Mouse (Mus musculus): ENCODE results near the gene Eif4ebp2. TPM values are rescaled to one million over a fixed set of nuclear protein-coding genes. Genes with fewer than 3 reads are reported as not detected.

Eif4ebp2 gene
- polyA plus RNA-seq, 1 experiment from 2014 or later: 44.1 TPM

- Histone ChIP-seq H3K4me1 (0 out of 2 replicates have a peak, but pooled peaks cover 5% of the 10 kb centered on the region), H3K4me3 (replicated peaks) (no peak overlapping the region), H3K9me3 (replicated peaks) (no peaks in the 10 kb centered on the region), H3K9ac (replicated peaks) (no peak overlapping the region), H3K27ac (replicated peaks) (no peak overlapping the region), H3K36me3 (no peaks in the 10 kb centered on the region), H3K4me2 (no peak overlapping the region), H3K27me3 (replicated peaks) (no peaks in the 10 kb centered on the region)
- WGBS: 36% methylated on average over 9 of the region's 9 CpGs
- ATAC-seq (ENCODE audit: low FRiP score): no peak
Observed at GRCm38 (mm10) chr10:61394476-61395136, 57.9 kb downstream of the Eif4ebp2 start.

DNA sequence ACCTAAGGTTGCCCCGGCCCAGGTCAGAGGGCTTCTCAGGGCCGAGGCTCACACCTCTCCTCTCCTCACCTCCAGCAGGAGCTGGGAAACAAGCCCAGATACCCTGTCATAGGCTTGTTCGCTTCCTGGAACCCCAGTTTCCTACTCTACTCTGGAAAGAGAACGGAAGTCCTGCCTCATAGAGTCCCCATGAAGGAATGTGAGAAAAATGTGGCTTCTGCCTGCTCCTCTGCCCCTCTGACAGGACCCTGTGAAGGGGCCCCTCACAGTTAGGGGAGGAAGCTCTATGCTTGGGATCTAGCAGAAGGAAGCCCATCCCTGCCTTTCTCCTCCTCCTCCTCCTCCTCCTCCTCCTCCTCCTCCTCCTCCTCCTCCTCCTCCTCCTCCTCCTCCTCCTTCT, 59.9 kb downstream of the Eif4ebp2 start:
- Histone ChIP-seq H3K4me2 (no peak overlapping the region), H3K36me3 (no peaks in the 10 kb centered on the region), H3K4me1 (0 out of 2 replicates have a peak, but pooled peaks cover 3% of the 10 kb centered on the region), H3K9me3 (replicated peaks) (no peaks in the 10 kb centered on the region), H3K4me3 (replicated peaks) (no peak overlapping the region), H3K27me3 (replicated peaks) (no peaks in the 10 kb centered on the region), H3K27ac (replicated peaks) (no peak overlapping the region), H3K9ac (replicated peaks) (no peak overlapping the region)
- WGBS: 66% methylated on average over 4 of the region's 4 CpGs
- no peak for ATAC-seq (ENCODE audit: low FRiP score)

- Histone ChIP-seq H3K27me3 (replicated peaks) (no peaks in the 10 kb centered on the region), H3K36me3 (no peaks in the 10 kb centered on the region), H3K4me1 (0 out of 2 replicates have a peak, but pooled peaks cover 3% of the 10 kb centered on the region), H3K4me2 (no peak overlapping the region), H3K4me3 (replicated peaks) (no peak overlapping the region), H3K9me3 (replicated peaks) (no peaks in the 10 kb centered on the region), H3K27ac (replicated peaks) (no peak overlapping the region; the same call in 1 of the 2 replicates), H3K9ac (replicated peaks) (no peak overlapping the region)
- ATAC-seq (ENCODE audit: low FRiP score): no peak
- 51% methylated on average over 2 of the region's 2 CpGs for WGBS
Observed at GRCm38 (mm10) chr10:61390148-61390547, 62.3 kb downstream of the Eif4ebp2 start.

- no peak overlapping the region for H3K27ac ChIP-seq (replicated peaks)
- H3K27me3 ChIP-seq (replicated peaks): no peaks in the 10 kb centered on the region
- 13% methylated on average over 5 of the region's 5 CpGs for WGBS
- H3K9me3 ChIP-seq (replicated peaks): no peaks in the 10 kb centered on the region
- no peaks in the 10 kb centered on the region for H3K36me3 ChIP-seq
- no peak overlapping the region for H3K9ac ChIP-seq (replicated peaks)
- peak; percentile 75 for ATAC-seq (ENCODE audit: low FRiP score)
- no peak overlapping the region for H3K4me2 ChIP-seq
- no peak overlapping the region for H3K4me3 ChIP-seq (replicated peaks)
- peaks cover 8% of the 10 kb centered on the region for H3K4me1 ChIP-seq
Observed at GRCm38 (mm10) chr10:61389020-61389419, 63.4 kb downstream of the Eif4ebp2 start.

- Histone ChIP-seq H3K4me1 (peaks cover 30% of the 10 kb centered on the region), H3K36me3 (no peaks in the 10 kb centered on the region), H3K27ac (replicated peaks) (no peak overlapping the region), H3K9me3 (replicated peaks) (no peaks in the 10 kb centered on the region), H3K4me3 (replicated peaks) (no peak overlapping the region), H3K9ac (replicated peaks) (no peak overlapping the region), H3K4me2 (no peak overlapping the region), H3K27me3 (replicated peaks) (no peaks in the 10 kb centered on the region)
- WGBS: 71% methylated on average over 6 of the region's 6 CpGs
- no peak for ATAC-seq (ENCODE audit: low FRiP score)
Observed at GRCm38 (mm10) chr10:61386284-61386683, 66.2 kb downstream of the Eif4ebp2 start.

DNA sequence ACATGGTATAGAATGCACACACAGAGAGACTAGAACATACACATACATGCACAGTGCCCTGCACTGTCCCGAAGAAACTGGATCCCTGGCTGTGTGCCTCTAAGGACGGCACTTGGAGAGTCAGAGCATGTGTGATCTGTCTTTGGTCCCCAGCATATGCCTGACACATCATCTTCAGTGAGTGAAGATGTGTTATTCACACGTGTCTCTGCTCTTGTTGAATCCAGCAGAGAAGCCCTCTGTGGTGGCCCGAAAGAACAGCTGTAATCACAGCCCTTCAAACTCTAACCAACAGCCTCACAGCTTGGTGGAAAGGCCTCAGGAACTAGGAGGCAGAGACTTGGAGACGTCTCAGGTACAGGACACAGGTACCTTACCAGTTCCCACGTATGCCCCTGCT, 67.3 kb downstream of the Eif4ebp2 start:
- no peaks in the 10 kb centered on the region for H3K27me3 ChIP-seq (replicated peaks)
- H3K36me3 ChIP-seq: no peaks in the 10 kb centered on the region
- no peak overlapping the region for H3K4me3 ChIP-seq (replicated peaks)
- H3K27ac ChIP-seq (replicated peaks): no peak overlapping the region
- peaks cover 38% of the 10 kb centered on the region for H3K4me1 ChIP-seq
- H3K9me3 ChIP-seq (replicated peaks): no peaks in the 10 kb centered on the region
- no peak overlapping the region for H3K4me2 ChIP-seq
- WGBS: 83% methylated on average over 6 of the region's 6 CpGs
- no peak for ATAC-seq (ENCODE audit: low FRiP score)
- H3K9ac ChIP-seq (replicated peaks): no peak overlapping the region

DNA sequence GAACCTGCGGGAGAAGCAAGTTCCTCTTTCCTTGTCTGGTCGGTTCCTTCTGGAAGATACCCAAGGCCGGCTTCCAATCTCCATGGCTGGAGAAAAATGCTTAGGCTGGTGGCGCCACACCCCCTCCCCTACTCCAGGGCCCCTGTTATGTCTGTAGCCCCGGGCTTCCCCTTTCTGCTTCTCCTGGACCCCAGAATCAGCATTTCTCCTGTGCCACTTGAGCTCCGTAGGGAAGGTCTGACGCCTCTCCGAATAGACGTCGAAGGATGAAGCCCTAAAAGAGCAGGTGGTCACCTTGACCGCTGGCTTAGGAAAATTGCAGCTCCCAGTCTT, 68.8 kb downstream of the Eif4ebp2 start:
- Histone ChIP-seq H3K27ac (replicated peaks) (peak overlapping the region; percentile 79), H3K4me3 (replicated peaks) (peak overlapping the region; percentile 65), H3K4me2 (peak overlapping the region; percentile 81), H3K9ac (replicated peaks) (peak overlapping the region; percentile 74), H3K4me1 (peaks cover 51% of the 10 kb centered on the region), H3K9me3 (replicated peaks) (no peaks in the 10 kb centered on the region), H3K27me3 (replicated peaks) (no peaks in the 10 kb centered on the region), H3K36me3 (no peaks in the 10 kb centered on the region)
- WGBS: 2% methylated on average over 11 of the region's 11 CpGs
- peak; percentile 25 for ATAC-seq (ENCODE audit: low FRiP score)

DNA sequence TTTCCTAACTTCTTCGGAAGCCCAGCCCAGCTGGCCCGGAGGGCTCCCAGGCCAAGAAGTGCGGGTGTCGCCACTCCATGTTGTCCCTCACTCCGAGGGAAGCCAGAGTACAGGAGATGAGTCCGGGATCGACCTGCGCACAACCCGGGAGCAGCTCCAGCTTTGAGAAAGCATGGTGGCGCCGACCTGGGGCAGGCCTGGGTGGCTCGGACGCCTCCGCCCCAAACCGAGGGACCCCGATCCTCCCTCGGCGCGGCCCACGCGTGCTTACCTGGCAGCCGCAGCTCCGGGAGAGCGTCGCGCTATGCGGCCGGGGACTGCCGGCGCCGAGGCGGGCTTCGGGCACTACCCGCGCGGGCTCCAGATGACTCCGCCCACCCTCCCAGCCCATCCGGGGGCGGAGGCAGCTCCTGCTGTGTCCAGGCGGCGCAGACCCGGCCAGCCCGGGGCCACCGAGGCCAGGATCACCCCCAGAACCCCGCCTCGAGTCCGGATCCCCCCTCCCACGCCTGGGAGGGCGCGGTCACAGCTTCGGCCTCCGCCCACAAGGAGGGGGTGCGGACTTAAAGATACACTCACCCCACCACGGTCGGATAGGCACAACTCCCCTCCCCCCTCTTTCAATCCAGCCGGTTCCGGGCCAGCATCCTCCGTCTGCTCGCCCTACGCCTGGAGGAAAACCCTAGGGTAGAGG, 69.3 kb downstream of the Eif4ebp2 start, which contains the start of gene Pald1:
Gene Pald1, minus strand, starts transcription at position 510 of the 694 bp plus-strand sequence.
- peaks cover 55% of the 10 kb centered on the region for H3K4me1 ChIP-seq
- H3K4me3 ChIP-seq (replicated peaks): peak within 1 kb of the TSS; percentile 65

DNA sequence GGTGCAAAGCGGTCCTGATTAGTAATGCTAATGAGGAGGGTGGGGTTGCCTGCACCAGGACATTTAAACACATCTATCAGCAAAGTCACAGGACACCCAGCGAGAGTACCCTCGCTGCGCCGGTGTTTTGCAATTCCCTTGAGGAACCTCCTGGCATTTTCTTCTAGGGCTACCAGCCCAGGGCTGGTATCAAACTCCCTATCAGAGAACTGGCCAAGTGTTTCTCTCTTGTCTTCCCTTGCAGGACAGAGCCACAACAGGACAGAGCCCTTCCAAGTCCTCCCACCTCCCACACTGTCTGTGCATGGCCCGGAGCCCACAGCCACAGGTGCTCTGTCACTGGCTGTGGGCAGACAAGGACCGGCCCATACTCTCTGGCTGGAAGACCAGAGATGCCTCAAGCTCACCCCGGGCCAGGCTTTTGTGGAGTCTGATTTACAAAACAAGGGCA, 70.2 kb downstream of the Eif4ebp2 start:
- Histone ChIP-seq H3K4me3 (replicated peaks) (peak overlapping the region; percentile 65), H3K4me2 (peak overlapping the region; percentile 81), H3K9ac (replicated peaks) (peak overlapping the region; percentile 74), H3K36me3 (no peaks in the 10 kb centered on the region), H3K27ac (replicated peaks) (peak overlapping the region; percentile 79), H3K4me1 (peaks cover 64% of the 10 kb centered on the region), H3K9me3 (replicated peaks) (no peaks in the 10 kb centered on the region), H3K27me3 (replicated peaks) (no peaks in the 10 kb centered on the region)
- WGBS: under 1% methylated on average over 8 of the region's 8 CpGs
- no peak for ATAC-seq (ENCODE audit: low FRiP score)

More for the DNA sequence above, 69.3 kb downstream of the Eif4ebp2 start, which contains the start of gene Pald1:
- Histone ChIP-seq H3K27me3 (replicated peaks) (no peaks in the 10 kb centered on the region), H3K9ac (replicated peaks) (peak within 1 kb of the TSS; percentile 74), H3K27ac (replicated peaks) (peak within 1 kb of the TSS; percentile 79), H3K36me3 (no peaks in the 10 kb centered on the region), H3K9me3 (replicated peaks) (no peaks in the 10 kb centered on the region), H3K4me2 (peak within 1 kb of the TSS; percentile 81)
- WGBS: under 1% methylated on average over 59 of the region's 60 CpGs
- peak; percentile 86 for ATAC-seq (ENCODE audit: low FRiP score)

DNA sequence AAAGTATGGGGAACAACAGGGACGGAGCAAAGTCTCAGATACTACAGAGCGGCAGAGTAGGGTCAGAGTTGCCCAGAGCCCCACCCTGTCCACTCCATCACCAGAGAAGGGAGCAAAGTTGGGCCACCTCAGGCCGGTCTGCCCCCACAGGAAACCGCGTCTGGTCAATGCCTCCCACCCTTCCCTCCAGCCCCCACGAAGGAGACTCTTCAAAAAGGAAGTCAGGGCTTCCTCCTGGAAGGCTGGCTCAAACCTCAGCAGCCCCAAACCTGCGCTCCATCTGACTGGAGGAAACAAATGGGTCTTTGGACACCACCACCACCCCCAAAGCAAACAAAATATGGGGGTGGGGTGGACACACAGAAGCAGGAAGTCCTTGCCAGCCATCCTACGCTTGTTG, 70.6 kb downstream of the Eif4ebp2 start:
- H3K27ac ChIP-seq (replicated peaks): peak overlapping the region; percentile 79

DNA sequence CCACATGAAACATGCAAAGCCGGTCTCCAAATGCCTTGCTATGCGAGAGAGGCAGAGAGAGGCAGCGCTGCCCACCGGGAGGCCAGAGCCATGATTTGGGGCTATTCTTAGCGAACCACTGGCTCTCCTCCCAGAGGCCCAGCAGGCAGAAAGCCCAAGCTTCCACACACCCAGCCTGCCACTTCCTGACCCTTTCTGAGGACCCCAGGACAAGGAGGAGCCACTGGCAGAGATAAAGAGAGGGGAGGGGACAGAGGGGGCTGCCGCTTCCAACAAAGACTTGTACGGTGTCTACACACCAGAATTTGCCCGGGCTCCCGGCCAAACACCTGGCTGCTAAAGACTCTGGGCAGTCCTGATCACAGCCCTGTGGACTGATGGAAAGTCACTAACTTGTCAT, 72.3 kb downstream of the Eif4ebp2 start:
- Histone ChIP-seq H3K4me3 (replicated peaks) (peak overlapping the region; percentile 65), H3K27me3 (replicated peaks) (no peaks in the 10 kb centered on the region), H3K4me2 (peak overlapping the region; percentile 81), H3K27ac (replicated peaks) (peak overlapping the region; percentile 63), H3K9me3 (replicated peaks) (no peaks in the 10 kb centered on the region), H3K36me3 (no peaks in the 10 kb centered on the region), H3K9ac (replicated peaks) (no peak overlapping the region), H3K4me1 (peaks cover 77% of the 10 kb centered on the region)
- WGBS: 14% methylated on average over 9 of the region's 9 CpGs
- no peak for ATAC-seq (ENCODE audit: low FRiP score)

More for the DNA sequence above, 70.6 kb downstream of the Eif4ebp2 start:
- H3K4me3 ChIP-seq (replicated peaks): peak overlapping the region; percentile 65
- peaks cover 67% of the 10 kb centered on the region for H3K4me1 ChIP-seq
- no peaks in the 10 kb centered on the region for H3K9me3 ChIP-seq (replicated peaks)
- peak overlapping the region; percentile 74; the same call in 1 of the 2 replicates for H3K9ac ChIP-seq (replicated peaks)
- WGBS: 13% methylated on average over 8 of the region's 8 CpGs
- H3K36me3 ChIP-seq: no peaks in the 10 kb centered on the region
- peak overlapping the region; percentile 81 for H3K4me2 ChIP-seq
- H3K27me3 ChIP-seq (replicated peaks): no peaks in the 10 kb centered on the region
- no peak for ATAC-seq (ENCODE audit: low FRiP score)
